Mouse (Mus musculus) liver, adult 2 months (tissue): Measurements from ENCODE around the gene Map7d2. TPM values are rescaled to one million over a fixed set of nuclear protein-coding genes. Genes with fewer than 3 reads are reported as not detected.
"Not testable (repeated sequence)": the region's sequence is repeated elsewhere in the genome, so short reads cannot be mapped to it uniquely, and the experiment has no call there.

Experiments used
- DNase-seq: peaks from one replicate; pipeline ENCODE4 v3.0.0-alpha.2; 2011; ENCODE audit warnings: low read depth, low spot score; ENCODE audit errors: extremely low read depth
- H3K27ac ChIP-seq: fragments of 200-500 bp; replicated peaks from 2 replicates; pipeline ENCODE4 v1.5.1; 2012; ENCODE audit warnings: low read depth, mild to moderate bottlenecking, control low read depth, inconsistent platforms, low read length; ENCODE audit not compliant: insufficient read depth
- H3K27me3 ChIP-seq: fragments of 200-500 bp; 2 replicates; pipeline ENCODE4 v1.6.1; 2012; ENCODE audit warnings: mild to moderate bottlenecking, moderate library complexity, low read length, inconsistent platforms; ENCODE audit not compliant: control insufficient read depth, insufficient read depth
- H3K36me3 ChIP-seq: fragments of 200-500 bp; 2 replicates; pipeline ENCODE4 v1.6.1; 2012; ENCODE audit warnings: low read length, inconsistent platforms; ENCODE audit not compliant: control insufficient read depth, insufficient read depth
- H3K4me1 ChIP-seq: fragments of 200-500 bp; 2 replicates; pipeline ENCODE4 v1.6.1; 2011; ENCODE audit warnings: low read length; ENCODE audit not compliant: control insufficient read depth, insufficient read depth
- H3K4me3 ChIP-seq: fragments of 200-500 bp; 2 replicates; pipeline ENCODE4 v1.5.1; 2011; ENCODE audit warnings: low read depth, mild to moderate bottlenecking, control low read depth, low read length, moderate library complexity; ENCODE audit not compliant: insufficient read depth
- H3K79me2 ChIP-seq: fragments of 200-500 bp; 2 replicates; pipeline ENCODE4 v1.6.1; 2012; ENCODE audit warnings: inconsistent platforms, mild to moderate bottlenecking, low read length, moderate library complexity; ENCODE audit not compliant: control insufficient read depth, insufficient read depth
- H3K9ac ChIP-seq: fragments of 200-500 bp; 2 replicates; pipeline ENCODE4 v1.6.1; 2012; ENCODE audit warnings: low read depth, mild to moderate bottlenecking, control low read depth, inconsistent platforms, low read length
- CTCF ChIP-seq: fragments of 200-500 bp; IDR thresholded peaks from 2 replicates; pipeline ENCODE4 v1.5.1; 2011; ENCODE audit warnings: low read depth, low read length, control low read depth
- POLR2A ChIP-seq: fragments of 200-500 bp; IDR thresholded peaks from 2 replicates; pipeline ENCODE4 v1.6.1; 2011; ENCODE audit warnings: low read length, control low read depth; ENCODE audit not compliant: insufficient read depth; ENCODE audit errors: extremely low read depth
- WGBS: fragments of 180-500 bp; shearing (Covaris S2); methylation state at CpG from one replicate; pipeline ENCODE4 v1.1.7; 2018; 5-methylcytosine and 5-hydroxymethylcytosine counted together
- polyA plus RNA-seq: library from polyadenylated mRNA; depleted of rRNA; stranded (reverse); fragments of >200 nt; gene quantifications from 2 replicates; pipeline ENCODE4 v1.2.3, GENCODE M21; 2012
- total RNA-seq: library from RNA; depleted of rRNA; stranded (reverse); fragments of >200 nt; gene quantifications from 2 replicates; pipeline ENCODE4 v1.2.3, GENCODE M21; 2014

Gene Map7d2
- total and polyA plus RNA-seq, 2 experiments, result not detected

DNA sequence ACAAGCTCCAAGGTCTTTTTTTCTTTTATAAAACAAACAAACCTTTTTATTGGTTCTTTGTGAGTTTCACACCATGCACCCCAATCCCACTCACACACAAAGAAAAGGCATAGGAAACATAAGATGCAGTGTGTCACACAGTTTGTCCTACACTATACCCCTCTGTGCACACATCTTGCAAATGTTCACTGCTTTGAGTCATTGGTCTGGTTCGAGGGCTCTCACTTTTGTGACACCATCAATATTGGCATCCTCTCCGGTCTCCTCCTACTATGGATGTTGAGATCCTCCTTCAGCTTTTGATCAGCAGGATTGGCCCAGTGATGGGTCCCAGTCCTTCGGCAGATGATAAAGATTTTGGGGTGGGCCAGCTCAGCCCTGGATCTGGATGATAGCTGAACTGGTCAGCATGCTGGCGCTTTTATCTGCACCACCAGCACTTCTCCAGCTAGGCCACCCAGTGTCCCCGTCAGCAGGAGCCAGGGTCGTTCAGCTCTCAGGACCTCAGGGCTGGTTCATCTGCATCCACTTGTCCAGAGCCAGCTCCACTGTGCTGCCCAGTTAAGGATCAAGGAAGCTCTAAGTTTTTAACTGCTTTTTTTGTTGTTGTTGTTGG is 23.9 kb upstream of the Map7d2 start:
- DNase-seq, result no peak
- 80% methylated on average over 6 of the region's 6 CpGs for WGBS
- Histone ChIP-seq H3K4me3 (no peak overlapping the region), H3K79me2 (no peaks in the 10 kb centered on the region), H3K9ac (no peak overlapping the region), H3K4me1 (no peaks in the 10 kb centered on the region), H3K36me3 (no peaks in the 10 kb centered on the region; the same call in 1 of the 2 replicates), H3K27me3 (no peaks in the 10 kb centered on the region), H3K27ac (no peak overlapping the region)
- TF ChIP-seq POLR2A (no peak), CTCF (no peak)

DNA sequence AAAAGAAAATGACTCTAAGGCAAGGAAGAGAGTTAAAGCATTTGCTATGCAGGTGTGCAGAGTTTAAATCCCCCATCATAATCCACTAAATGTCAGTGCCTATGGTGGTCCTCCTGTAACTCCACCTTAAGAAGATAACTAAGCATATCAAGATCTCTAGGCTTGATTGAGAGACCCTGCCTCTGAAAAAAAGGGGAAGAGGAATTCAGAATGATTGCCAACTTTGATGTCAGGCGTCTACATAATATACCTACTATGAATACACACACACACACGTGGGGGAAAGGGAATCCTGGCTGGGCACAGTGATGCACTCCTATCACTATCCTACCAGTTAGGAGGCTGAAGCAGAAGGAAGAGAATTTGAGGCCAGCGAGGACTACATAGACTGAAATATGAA is 23.1 kb upstream of the Map7d2 start:
- H3K79me2 ChIP-seq, result no peaks in the 10 kb centered on the region
- H3K9ac ChIP-seq, result no peak overlapping the region
- H3K4me3 ChIP-seq, result no peak overlapping the region
- TF ChIP-seq CTCF (no peak), POLR2A (no peak)
- H3K36me3 ChIP-seq, result no peaks in the 10 kb centered on the region; the same call in 1 of the 2 replicates
- no peaks in the 10 kb centered on the region for H3K4me1 ChIP-seq
- H3K27ac ChIP-seq, result no peak overlapping the region
- no peaks in the 10 kb centered on the region for H3K27me3 ChIP-seq
- 72% methylated on average over 3 of the region's 3 CpGs for WGBS
- DNase-seq, result no peak

DNA sequence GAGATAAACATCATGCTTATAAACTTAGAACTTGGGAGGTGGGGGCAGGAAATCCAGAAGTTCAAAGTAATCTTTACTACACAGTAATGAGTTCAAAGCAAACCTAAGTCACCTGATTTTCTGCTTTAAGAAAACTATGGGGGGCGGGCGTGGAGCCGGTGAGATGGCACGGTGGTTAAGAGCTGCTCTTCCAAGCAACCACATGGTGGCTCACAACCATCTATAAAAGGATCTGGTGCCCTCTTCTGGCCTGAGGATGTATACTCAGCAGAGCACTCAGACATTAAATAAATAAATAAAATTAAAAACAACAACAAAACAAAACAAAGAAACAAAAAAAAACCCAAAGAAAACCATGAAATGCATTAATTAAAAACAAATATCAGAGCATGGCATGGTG is 5.1 kb upstream of the Map7d2 start:
- WGBS, result 8% methylated on average over 4 of the region's 4 CpGs
- H3K4me3 ChIP-seq, result no peak overlapping the region
- no peaks in the 10 kb centered on the region for H3K36me3 ChIP-seq
- DNase-seq, result peak; percentile 4
- H3K4me1 ChIP-seq, result no peaks in the 10 kb centered on the region
- H3K79me2 ChIP-seq, result no peaks in the 10 kb centered on the region
- H3K9ac ChIP-seq, result no peak overlapping the region
- H3K27me3 ChIP-seq, result 0 out of 2 replicates have a peak, but pooled peaks cover under 1% of the 10 kb centered on the region
- H3K27ac ChIP-seq, result no peak overlapping the region
- TF ChIP-seq CTCF (peak; percentile 33), POLR2A (no peak)

DNA sequence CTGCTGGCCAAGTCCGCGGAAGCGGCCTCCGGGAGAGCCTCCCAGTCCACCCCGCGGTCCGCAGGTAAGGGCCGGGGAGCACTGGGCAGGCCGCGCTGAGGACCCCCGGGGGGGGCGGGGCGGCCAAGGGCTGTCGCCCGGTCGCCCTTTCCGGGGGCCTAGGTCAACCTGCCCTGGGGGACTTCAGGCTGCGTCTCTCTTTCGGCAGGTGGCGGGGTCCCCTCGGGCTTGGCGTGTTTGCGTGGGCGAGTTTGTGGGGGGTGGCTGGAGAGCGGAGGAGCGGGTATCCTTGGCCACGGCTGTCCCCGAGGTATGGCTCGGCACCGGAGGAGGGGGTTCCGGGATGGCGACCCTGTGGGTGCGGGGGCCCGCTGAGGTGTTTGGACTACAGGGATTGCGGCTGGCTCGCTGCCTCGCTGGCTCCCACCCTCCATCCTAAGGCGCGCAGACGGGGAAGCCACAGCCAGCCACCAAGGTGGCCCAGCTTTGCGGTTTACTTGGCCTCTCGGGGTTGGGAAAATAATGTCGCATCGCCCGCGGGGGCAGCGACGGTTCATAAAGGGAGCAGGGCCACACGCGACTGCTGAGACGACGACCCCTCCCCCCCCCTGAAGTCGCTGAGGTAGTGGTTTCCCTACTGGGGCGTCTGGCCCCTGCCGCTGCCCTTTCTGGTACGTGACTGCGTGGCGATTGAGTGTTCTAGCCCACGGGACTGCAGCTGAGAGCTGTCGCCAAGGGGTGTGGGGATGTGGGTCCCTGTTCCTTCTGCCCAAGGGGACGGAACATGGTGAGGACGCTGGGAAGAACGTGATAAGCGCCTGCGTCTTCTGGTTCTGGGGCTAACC is 679 bp downstream of the Map7d2 start:
- WGBS, result 2% methylated on average over 43 of the region's 65 CpGs
- Histone ChIP-seq H3K4me3 (no peak overlapping the region), H3K27me3 (peaks cover 10% of the 10 kb centered on the region), H3K9ac (no peak overlapping the region), H3K36me3 (no peaks in the 10 kb centered on the region), H3K79me2 (no peaks in the 10 kb centered on the region), H3K27ac (no peak overlapping the region), H3K4me1 (no peaks in the 10 kb centered on the region)
- TF ChIP-seq POLR2A, result no peak
- no peak for TF ChIP-seq CTCF
- DNase-seq, result no peak

DNA sequence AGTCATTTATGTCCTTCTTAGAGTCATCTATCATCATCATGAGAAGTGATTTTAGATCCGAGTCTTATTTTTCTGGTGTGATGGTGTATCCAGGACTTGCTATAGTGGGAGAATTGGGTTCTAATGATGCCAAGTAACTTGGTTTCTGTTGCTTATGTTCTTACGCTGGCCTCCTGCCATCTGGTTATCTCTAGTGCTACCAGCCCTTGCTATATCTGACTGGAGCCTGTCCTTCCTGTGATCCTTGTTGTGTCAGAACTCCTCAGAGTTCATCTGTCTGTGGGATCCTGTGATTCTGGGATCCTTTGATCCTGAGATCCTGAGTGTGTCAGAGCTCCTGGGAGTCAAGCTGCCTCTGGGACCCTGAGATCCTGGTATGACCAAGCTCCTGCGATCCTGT is 16.1 kb downstream of the Map7d2 start:
- 91% methylated on average over 3 of the region's 3 CpGs for WGBS
- not testable (repeated sequence) for H3K79me2 ChIP-seq, H3K27me3 ChIP-seq, H3K4me3 ChIP-seq, H3K4me1 ChIP-seq, H3K36me3 ChIP-seq, H3K9ac ChIP-seq, H3K27ac ChIP-seq, DNase-seq

DNA sequence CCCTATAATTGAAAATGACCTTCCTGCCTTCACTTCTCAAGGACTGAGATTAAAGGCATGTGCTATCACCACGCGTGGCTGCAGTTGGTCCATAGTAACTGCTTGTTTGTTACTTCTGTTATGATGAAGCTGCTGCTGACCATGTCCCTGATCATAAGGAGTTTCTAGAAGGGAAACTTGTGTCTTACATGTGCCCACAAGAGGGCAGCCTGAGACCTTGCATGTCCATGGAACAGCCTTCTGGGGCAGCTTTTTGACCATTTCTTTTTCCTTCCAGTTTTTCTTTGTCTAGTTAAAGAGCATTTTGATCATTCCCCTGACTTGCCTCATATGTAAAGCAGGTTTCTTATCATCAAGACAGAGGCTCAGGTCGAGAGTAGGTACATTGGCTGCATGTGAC is 27.8 kb downstream of the Map7d2 start:
- H3K27me3 ChIP-seq, result no peaks in the 10 kb centered on the region
- no peaks in the 10 kb centered on the region for H3K79me2 ChIP-seq
- H3K4me1 ChIP-seq, result no peaks in the 10 kb centered on the region
- H3K27ac ChIP-seq, result no peak overlapping the region
- DNase-seq, result peak; percentile 1
- WGBS, result 24% methylated on average over 3 of the region's 3 CpGs
- H3K36me3 ChIP-seq, result no peaks in the 10 kb centered on the region
- H3K4me3 ChIP-seq, result no peak overlapping the region
- TF ChIP-seq CTCF, result 0 out of 2 replicates have a peak, but pooled peaks have one; percentile 30
- no peak for TF ChIP-seq POLR2A
- no peak overlapping the region for H3K9ac ChIP-seq
